Mouse (Mus musculus): Measurements from ENCODE around the gene Tmem151a.

- TF ChIP-seq CTCF (IDR thresholded peaks at IDR 0.05; ENCODE audit: low read depth) (no peak), EP300 (optimal IDR thresholded peaks at IDR 0.05) (no peak)
These were observed 52.6 kb downstream of the Tmem151a start for GRCm38 (mm10) chr19:5032686-5033085.

Data from stomach, postnatal 0 days (tissue).